Mouse (Mus musculus): ENCODE data around the gene Scn2a. TPM values are rescaled to one million over a fixed set of nuclear protein-coding genes. Genes with fewer than 3 reads are reported as not detected.

The Scn2a gene
- total and polyA plus RNA-seq, 3 experiments = not detected

GRCm38 (mm10) chr2:65694485-65694884, 73.9 kb downstream of the Scn2a start:
- DNase-seq (ENCODE audit: low read depth, low spot score) = no peak
- H3K9me3 ChIP-seq (replicated peaks; ENCODE audit: insufficient read depth, low read length) = no peaks in the 10 kb centered on the region
- H3K27ac ChIP-seq (ENCODE audit: control insufficient read depth, low read depth, low read length) = no peak overlapping the region
- H3K36me3 ChIP-seq (ENCODE audit: control insufficient read depth in 1 of 2, insufficient read depth in 2 of 2, low read length in 2 of 2) = no peaks in the 10 kb centered on the region
- H3K9ac ChIP-seq (ENCODE audit: control insufficient read depth, low read depth, low read length, poor library complexity, severe bottlenecking) = no peak overlapping the region
- H3K79me2 ChIP-seq (ENCODE audit: control insufficient read depth, insufficient read depth, low read length, poor library complexity) = no peaks in the 10 kb centered on the region
- H3K4me1 ChIP-seq (ENCODE audit: control insufficient read depth in 1 of 2, insufficient read depth in 2 of 2, low read length in 2 of 2) = no peaks in the 10 kb centered on the region
- no peak overlapping the region for H3K4me3 ChIP-seq (ENCODE audit: control insufficient read depth in 1 of 2, insufficient read depth in 1 of 2, low read depth in 2 of 2, low read length in 2 of 2)
- TF ChIP-seq JUND (IDR thresholded peaks at IDR 0.05; ENCODE audit: low read depth, low read length) = no peak
- no peak for TF ChIP-seq POLR2A (IDR thresholded peaks at IDR 0.05; ENCODE audit: control insufficient read depth in 1 of 2, insufficient read depth in 1 of 2, low read depth in 1 of 2, low read length in 2 of 2, poor library complexity in 1 of 2)
- no peak for TF ChIP-seq ZC3H11A (IDR thresholded peaks at IDR 0.05; ENCODE audit: low read depth, low read length)
- TF ChIP-seq POLR2AphosphoS5 (IDR thresholded peaks at IDR 0.05; ENCODE audit: borderline replicate concordance, low read depth, low read length) = no peak
- H3K27me3 ChIP-seq (ENCODE audit: control insufficient read depth in 1 of 2, insufficient read depth in 2 of 2, low read length in 2 of 2) = no peaks in the 10 kb centered on the region

- H3K27ac ChIP-seq (ENCODE audit: control insufficient read depth, low read depth, low read length) = no peak overlapping the region
- no peaks in the 10 kb centered on the region for H3K9me3 ChIP-seq (replicated peaks; ENCODE audit: insufficient read depth, low read length)
- no peak overlapping the region for H3K9ac ChIP-seq (ENCODE audit: control insufficient read depth, low read depth, low read length, poor library complexity, severe bottlenecking)
- no peaks in the 10 kb centered on the region for H3K4me1 ChIP-seq (ENCODE audit: control insufficient read depth in 1 of 2, insufficient read depth in 2 of 2, low read length in 2 of 2)
- H3K27me3 ChIP-seq (ENCODE audit: control insufficient read depth in 1 of 2, insufficient read depth in 2 of 2, low read length in 2 of 2) = no peaks in the 10 kb centered on the region
- H3K79me2 ChIP-seq (ENCODE audit: control insufficient read depth, insufficient read depth, low read length, poor library complexity) = no peaks in the 10 kb centered on the region
- no peak for DNase-seq (ENCODE audit: low read depth, low spot score)
- no peaks in the 10 kb centered on the region for H3K36me3 ChIP-seq (ENCODE audit: control insufficient read depth in 1 of 2, insufficient read depth in 2 of 2, low read length in 2 of 2)
- H3K4me3 ChIP-seq (ENCODE audit: control insufficient read depth in 1 of 2, insufficient read depth in 1 of 2, low read depth in 2 of 2, low read length in 2 of 2) = no peak overlapping the region
- no peak for TF ChIP-seq POLR2AphosphoS2 (IDR thresholded peaks at IDR 0.05; ENCODE audit: low read length)
Measured at GRCm38 (mm10) chr2:65695061-65695460, 74.5 kb downstream of the Scn2a start.

GRCm38 (mm10) chr2:65700246-65700645, 79.7 kb downstream of the Scn2a start:
- Histone ChIP-seq H3K4me3 (ENCODE audit: control insufficient read depth in 1 of 2, insufficient read depth in 1 of 2, low read depth in 2 of 2, low read length in 2 of 2) (no peak overlapping the region), H3K27ac (ENCODE audit: control insufficient read depth, low read depth, low read length) (no peak overlapping the region), H3K36me3 (ENCODE audit: control insufficient read depth in 1 of 2, insufficient read depth in 2 of 2, low read length in 2 of 2) (no peaks in the 10 kb centered on the region), H3K79me2 (ENCODE audit: control insufficient read depth, insufficient read depth, low read length, poor library complexity) (no peaks in the 10 kb centered on the region), H3K4me1 (ENCODE audit: control insufficient read depth in 1 of 2, insufficient read depth in 2 of 2, low read length in 2 of 2) (no peaks in the 10 kb centered on the region), H3K9ac (ENCODE audit: control insufficient read depth, low read depth, low read length, poor library complexity, severe bottlenecking) (no peak overlapping the region), H3K27me3 (ENCODE audit: control insufficient read depth in 1 of 2, insufficient read depth in 2 of 2, low read length in 2 of 2) (no peaks in the 10 kb centered on the region), H3K9me3 (replicated peaks; ENCODE audit: insufficient read depth, low read length) (no peaks in the 10 kb centered on the region)
- no peak for DNase-seq (ENCODE audit: low read depth, low spot score)
- TF ChIP-seq USF1 (IDR thresholded peaks at IDR 0.05; ENCODE audit: low read depth, low read length) (no peak), MAZ (IDR thresholded peaks at IDR 0.05; ENCODE audit: low read depth, low read length) (no peak), TAL1 (IDR thresholded peaks at IDR 0.05; ENCODE audit: low read length) (no peak), RAD21 (IDR thresholded peaks at IDR 0.05; ENCODE audit: low read depth, low read length) (no peak), POLR2AphosphoS5 (IDR thresholded peaks at IDR 0.05; ENCODE audit: borderline replicate concordance, low read depth, low read length) (no peak)

- Histone ChIP-seq H3K27me3 (ENCODE audit: control insufficient read depth in 1 of 2, insufficient read depth in 2 of 2, low read length in 2 of 2) (no peaks in the 10 kb centered on the region), H3K9ac (ENCODE audit: control insufficient read depth, low read depth, low read length, poor library complexity, severe bottlenecking) (no peak overlapping the region), H3K36me3 (ENCODE audit: control insufficient read depth in 1 of 2, insufficient read depth in 2 of 2, low read length in 2 of 2) (no peaks in the 10 kb centered on the region), H3K4me1 (ENCODE audit: control insufficient read depth in 1 of 2, insufficient read depth in 2 of 2, low read length in 2 of 2) (no peaks in the 10 kb centered on the region), H3K27ac (ENCODE audit: control insufficient read depth, low read depth, low read length) (no peak overlapping the region), H3K4me3 (ENCODE audit: control insufficient read depth in 1 of 2, insufficient read depth in 1 of 2, low read depth in 2 of 2, low read length in 2 of 2) (no peak overlapping the region), H3K9me3 (replicated peaks; ENCODE audit: insufficient read depth, low read length) (no peaks in the 10 kb centered on the region), H3K79me2 (ENCODE audit: control insufficient read depth, insufficient read depth, low read length, poor library complexity) (no peaks in the 10 kb centered on the region)
- DNase-seq (ENCODE audit: low read depth, low spot score) = no peak
- TF ChIP-seq SIN3A (IDR thresholded peaks at IDR 0.05; ENCODE audit: low read length) = no peak
- TF ChIP-seq SMC3 (IDR thresholded peaks at IDR 0.05; ENCODE audit: low read depth, low read length) = no peak
- no peak for TF ChIP-seq NRF1 (IDR thresholded peaks at IDR 0.05; ENCODE audit: insufficient read depth, low read depth, low read length, poor library complexity, severe bottlenecking)
- TF ChIP-seq POLR2AphosphoS5 (IDR thresholded peaks at IDR 0.05; ENCODE audit: borderline replicate concordance, low read depth, low read length) = no peak
- no peak for TF ChIP-seq ZC3H11A (IDR thresholded peaks at IDR 0.05; ENCODE audit: low read depth, low read length)
- no peak for TF ChIP-seq RCOR1 (IDR thresholded peaks at IDR 0.05; ENCODE audit: low read depth, low read length)
- TF ChIP-seq TCF12 (IDR thresholded peaks at IDR 0.05; ENCODE audit: low read depth, low read length) = no peak
- TF ChIP-seq ETS1 (IDR thresholded peaks at IDR 0.05; ENCODE audit: low read depth, low read length) = no peak
- TF ChIP-seq E2F4 (IDR thresholded peaks at IDR 0.05; ENCODE audit: borderline replicate concordance, low read depth, low read length) = no peak
- no peak for TF ChIP-seq EP300 (IDR thresholded peaks at IDR 0.05; ENCODE audit: low read depth in 1 of 2, low read length in 2 of 2)
- no peak for TF ChIP-seq UBTF (IDR thresholded peaks at IDR 0.05; ENCODE audit: borderline replicate concordance, insufficient read depth, low read depth, low read length)
- TF ChIP-seq TBP (IDR thresholded peaks at IDR 0.05; ENCODE audit: low read depth, low read length) = no peak
- TF ChIP-seq POLR2A (IDR thresholded peaks at IDR 0.05; ENCODE audit: control insufficient read depth in 1 of 2, insufficient read depth in 1 of 2, low read depth in 1 of 2, low read length in 2 of 2, poor library complexity in 1 of 2) = no peak
- no peak for TF ChIP-seq POLR2AphosphoS2 (IDR thresholded peaks at IDR 0.05; ENCODE audit: low read length)
- TF ChIP-seq MXI1 (IDR thresholded peaks at IDR 0.05; ENCODE audit: low read depth, low read length) = no peak
- no peak for TF ChIP-seq GATA1 (IDR thresholded peaks at IDR 0.05; ENCODE audit: low read depth, low read length)
Measured at GRCm38 (mm10) chr2:65701175-65701574, 80.6 kb downstream of the Scn2a start.

All from MEL (cell line).